Mouse (Mus musculus) lung, postnatal 4 days (tissue): ENCODE data around the gene Nop58.
"Not testable (repeated sequence)": the region's sequence is repeated elsewhere in the genome, so short reads cannot be mapped to it uniquely, and the experiment has no call there.

Experiments used
- DNase-seq, 2 experiments: peaks; one replicate each; pipeline ENCODE4 v3.0.0; 2021

The Nop58 gene

DNA sequence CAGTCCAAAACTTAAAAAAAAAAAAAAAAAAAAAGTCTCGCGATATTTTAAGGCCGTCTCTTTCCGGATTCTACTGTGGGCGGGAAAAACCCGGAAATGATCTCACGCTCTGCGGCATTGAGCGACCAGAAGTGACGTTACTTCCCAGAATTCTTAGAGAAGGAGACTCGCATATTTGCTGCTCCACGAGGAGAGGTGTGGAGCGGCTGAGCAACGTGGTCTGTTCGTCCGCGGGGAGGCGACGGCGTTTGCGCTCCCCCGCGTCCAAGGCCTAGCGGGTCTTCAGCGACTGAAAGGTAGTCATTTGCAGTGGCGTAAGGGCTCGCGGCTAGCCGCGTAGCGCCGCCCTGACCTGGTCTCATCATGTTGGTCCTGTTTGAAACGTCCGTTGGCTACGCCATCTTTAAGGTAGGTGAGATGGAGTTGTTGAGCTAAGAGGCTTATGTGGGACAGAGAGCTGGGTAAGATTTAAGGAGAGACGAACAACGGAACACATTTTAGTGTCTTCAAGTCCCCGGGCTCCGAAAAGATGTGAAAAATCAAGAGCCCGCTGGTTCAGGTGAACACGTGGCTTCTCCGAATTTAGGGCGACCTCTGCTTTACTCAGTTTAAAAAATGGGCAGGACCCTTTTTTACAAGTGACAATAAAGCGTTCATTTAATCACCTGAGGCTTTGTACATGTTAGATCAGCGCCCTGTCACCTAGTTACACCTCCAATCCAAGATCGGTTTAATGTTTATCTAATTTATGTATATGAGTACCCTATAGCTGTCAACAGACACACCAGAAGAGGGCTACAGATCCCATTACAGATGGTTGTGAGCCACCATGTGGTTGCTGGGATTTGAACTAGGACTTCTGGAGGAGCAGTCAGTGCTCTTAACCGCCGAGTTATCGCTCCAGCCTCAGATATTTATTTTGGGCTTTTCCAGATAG is at the start of gene Nop58:
TSS of gene Nop58 (plus strand) at position 153 of the 937 bp plus-strand sequence.
- DNase-seq: peak; percentile 90 to 92

DNA sequence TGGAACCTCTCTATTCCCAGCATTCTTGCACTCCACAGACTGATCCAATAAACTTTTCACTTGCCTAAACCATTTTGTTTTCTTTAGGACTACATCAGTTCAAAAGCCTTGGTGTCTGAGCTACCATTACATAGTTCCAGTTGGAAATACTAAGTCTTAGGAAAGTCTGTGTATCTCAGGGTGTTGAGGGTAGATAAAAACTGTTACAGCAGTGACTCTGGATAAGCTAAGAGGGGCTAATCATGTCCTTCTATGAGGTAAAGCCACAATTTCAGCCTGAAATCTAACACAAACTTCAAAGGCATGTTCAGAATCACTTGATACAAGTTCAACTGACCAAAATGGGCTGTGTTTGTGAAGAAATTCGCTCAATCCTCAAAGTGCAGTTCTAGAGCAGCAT is 48.4 kb upstream of the Nop58 start:
- DNase-seq: no peak

DNA sequence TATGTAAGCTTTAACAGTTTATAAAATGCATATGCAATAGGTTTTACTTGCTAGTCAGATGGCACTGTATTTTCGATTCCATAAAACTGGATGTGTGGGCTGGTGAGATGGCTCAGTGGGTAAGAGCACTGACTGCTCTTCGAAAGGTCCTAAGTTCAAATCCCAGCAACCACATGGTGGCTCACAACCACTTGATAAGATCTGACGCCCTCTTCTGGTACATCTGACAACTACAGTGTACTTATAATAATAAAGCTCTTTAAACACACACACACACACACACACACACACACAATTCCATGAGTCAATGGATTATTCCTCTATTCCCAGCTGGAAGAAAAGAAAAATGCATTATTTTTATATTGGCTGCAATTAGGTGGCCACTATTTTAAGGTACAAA is 46.4 kb upstream of the Nop58 start:
- DNase-seq: no peak

DNA sequence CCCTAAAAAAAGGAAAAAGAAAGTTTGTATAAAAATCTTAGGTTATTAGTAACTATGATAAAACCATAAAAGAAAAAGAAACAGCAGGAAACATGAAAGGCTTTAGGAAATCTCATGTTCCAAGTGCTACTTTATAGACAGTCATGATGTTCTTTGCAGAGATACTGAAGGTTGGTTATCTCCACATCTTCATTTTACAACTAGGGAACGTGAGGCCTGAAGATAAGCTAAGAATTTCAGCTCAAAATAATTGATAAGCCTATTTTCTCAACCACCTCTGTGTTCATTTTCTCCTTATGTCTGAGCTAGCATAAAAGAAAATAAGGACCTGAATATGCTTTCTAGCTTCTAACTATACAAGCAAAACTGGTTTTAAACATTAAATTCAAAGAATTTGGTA is 42.3 kb upstream of the Nop58 start:
- DNase-seq: no peak

DNA sequence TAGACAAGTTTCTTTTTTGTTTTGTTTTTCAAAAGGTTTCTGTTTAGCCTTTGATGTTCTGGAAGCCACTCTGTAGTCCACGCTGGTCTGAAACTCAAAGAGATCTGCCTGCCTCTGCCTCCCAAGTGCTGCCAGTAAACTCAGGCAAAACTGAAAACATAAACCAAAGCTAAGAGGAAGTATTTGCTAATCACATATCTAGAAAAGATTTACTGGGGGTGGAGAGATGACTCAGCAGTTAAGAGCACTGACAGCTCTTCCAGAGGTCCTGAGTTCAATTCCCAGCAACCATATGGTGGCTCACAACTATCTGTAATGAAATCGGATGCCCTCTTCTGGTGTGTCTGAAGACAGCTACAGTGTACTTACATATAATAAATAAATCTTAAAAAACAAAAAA is 38.3 kb upstream of the Nop58 start:
- DNase-seq: not testable (repeated sequence)

DNA sequence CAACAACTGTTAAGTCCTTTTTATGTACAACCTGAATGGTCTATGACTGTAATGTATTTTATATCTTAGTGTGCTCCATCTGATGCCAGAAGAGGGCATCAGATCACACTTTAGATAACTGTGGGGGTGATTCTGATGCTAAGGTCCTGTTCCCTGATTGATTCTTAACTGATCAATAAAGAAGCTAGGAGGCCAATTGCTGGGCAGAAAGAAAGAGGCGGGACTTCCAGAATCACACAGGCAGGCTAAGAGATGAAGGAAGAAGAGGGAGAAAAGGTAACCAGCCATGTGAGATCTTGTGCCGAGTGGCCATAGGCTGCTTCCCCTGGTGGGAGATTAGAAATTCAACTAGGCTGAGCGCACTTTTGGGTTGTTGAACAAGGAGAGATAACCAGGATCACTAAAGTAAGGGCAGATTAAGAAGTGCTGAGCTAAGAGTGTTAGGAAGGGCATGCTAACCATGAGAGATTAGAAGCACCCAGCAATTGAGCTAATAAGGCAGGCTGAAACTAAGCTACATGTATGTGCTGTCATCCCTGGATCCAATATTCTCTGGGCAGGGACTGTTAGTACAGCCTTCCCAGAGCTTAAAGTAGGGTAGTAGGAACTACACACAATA is 33.5 kb upstream of the Nop58 start:
- DNase-seq: no peak

DNA sequence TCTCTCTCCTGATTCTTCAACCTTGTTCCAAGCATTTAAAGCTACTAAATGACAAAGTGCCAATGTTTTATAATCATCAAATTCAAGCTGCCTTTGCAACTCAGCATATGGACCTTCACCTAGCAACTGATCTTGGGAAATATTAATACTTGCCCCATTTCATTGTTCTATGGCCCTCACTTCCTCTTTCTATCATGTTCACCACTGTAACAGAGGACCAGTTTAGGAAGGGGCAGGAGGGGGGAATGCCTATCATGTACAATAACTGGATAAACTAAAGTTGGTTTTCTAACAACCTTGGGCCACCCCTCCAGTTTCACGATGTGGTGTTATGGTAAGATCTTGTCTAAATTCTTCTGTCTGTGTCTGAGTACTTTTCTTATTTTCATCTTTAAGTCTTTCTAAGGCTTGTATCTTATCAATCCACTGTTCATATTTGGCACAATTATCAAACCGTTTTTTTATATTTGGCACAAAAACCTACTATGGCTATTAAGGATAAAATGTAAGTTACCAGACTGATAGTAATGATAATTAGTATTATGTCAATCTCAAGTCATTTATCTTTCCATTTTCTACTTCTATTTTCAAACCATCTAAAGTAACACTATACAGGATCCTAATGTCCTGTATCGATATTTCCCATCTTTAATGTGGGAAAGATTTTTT is 31.4 kb upstream of the Nop58 start:
- no peak for DNase-seq

DNA sequence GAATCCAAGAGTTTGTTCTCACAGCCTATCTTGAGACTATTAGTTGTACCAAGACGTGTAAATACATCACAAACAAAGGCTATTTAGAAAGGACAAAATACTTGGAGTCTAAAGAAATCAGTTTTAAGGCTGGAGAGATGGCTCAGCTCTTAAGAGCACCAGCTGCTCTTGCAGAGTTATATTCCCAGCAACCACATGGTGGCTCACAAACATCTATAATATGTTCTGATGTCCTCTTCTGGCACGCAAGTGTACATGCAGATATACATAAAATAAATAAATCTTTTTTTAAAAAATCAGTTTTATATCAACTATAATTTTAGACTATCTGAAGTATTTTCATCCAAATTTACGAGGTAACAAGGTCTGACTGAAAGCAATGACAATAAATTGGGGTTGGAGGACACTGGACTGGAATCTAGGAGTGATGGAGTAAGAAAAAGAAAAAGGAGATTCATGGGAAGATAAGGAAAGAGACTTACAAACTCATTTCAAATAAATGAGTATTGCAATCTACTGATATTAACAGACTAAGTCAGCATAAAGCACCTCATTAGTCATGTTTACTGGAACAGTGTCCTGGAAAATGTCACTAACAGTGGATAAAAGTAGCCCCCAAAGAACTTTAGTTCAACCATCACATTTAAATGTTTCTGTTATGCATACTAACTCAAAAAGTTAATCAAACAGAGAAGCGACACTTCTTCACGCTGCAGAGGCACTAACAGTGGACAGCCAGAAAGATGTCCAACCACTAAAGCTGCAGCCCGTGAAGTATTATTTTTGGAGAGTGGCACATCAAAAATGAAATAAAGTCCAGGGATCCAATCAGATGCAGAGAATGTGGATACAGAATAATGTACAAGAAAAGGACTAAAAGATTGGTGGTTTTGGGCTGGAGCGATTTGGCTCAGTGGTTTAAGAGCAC is 28.3 kb upstream of the Nop58 start:
- no peak for DNase-seq

DNA sequence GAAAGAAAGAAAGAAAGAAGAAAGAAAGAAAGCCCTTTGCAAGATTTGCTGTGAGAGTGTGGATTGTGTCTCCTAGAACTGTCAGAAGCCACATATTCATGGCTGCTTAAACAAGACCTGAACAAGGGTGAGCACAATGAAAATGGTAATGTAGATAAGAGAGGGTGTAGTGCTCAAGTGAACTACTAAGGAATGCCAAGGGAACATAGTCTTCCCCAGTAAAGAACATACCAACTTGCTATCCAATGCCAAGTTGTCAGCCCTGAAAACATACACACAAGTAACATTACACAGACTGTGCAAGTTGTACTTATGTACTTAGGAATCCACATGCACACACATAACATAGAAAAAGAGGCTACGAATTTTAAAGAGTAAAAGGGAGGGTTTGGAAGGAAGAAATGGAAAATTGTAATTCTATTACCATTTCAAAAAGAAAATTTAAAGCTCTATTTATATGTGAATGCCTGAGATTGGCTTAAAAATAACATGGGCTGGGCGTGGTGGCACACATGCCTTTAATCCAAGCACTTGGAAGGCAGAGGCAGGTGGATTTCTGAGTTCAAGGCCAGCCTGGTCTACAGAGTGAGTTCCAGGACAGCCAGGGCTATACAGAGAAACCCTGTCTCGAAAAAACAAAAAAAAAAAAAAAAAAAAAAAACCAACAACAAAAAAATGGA is 21.2 kb upstream of the Nop58 start:
- no peak for DNase-seq

DNA sequence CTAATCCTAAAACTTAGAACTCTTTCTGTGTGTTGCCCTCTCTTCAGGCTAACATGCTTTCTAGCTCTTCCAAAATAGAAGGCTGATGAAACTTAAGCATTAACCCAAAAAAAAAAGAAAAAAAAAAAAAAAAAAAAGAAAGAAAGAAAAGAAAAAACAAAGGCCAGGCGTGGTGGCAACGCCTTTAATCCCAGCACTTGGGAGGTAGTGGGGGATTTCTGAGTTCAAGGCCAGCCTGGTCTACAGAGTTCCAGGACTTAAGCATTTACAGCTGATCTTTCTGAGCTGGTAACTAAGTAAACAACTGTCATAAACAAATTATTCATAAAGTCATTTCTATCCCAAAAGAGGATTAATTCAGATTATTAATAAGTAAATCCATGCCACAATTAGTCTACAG is 15.9 kb upstream of the Nop58 start:
- no peak for DNase-seq

DNA sequence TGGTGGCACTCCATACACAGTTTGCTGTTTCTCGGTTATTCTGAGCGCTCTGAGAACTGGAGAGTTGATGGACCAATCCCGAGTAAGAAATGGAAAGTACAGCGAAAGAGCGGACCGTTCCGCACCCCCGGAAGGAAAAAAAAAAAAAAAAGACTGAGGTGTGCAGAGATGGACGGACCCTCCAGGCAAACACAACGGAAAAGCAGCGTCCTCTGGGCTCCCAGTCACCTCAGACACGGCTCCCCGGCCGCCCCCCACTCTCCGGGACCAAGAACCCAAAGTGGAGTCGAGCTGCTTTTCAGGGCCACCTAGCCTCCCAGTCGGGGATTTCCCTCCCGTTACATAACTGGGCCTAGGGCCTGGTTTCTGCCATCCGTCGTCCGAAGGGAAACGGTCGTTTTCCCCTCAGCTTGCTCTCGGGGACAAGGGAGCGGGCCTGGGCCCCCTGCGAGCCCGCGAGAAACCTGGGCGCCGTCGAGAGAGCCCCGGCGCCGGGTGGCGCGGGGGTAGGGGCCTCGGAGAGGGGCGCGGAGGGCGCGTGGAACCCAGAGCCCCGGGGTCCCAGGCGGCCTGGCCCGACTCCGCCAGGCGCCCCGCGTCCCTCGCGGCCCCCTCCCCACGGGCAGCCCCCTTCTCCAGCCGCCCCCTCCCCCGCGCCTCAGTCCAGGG is 14.7 kb upstream of the Nop58 start:
- DNase-seq: peak; percentile 48

DNA sequence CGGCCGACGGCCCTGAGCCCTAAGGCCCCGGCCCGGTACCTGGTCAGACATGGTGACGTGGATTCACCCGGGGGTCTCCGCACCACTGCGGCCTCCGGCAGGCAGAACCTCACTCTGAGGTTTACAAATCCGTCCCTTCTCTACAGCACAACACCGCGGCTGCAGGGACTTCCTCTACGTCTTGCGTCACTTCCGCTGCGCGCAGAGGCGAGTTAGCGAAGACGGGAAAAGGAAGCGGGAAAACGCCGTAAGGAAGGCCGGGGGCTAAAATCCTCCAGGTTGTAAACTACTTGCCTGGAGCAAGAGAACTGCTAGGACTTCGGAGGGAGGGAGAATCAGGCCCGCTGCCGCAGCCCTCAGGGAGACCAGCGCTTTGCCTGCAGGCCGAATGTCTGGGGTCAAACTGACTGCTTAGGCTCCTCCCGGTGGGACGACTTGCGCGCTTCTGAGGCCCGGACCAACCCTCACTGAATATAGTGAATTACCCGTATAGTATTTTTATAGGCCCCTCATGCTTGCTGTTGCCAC is 14.1 kb upstream of the Nop58 start, which contains the start of gene Sumo1:
TSS of gene Sumo1 (minus strand) at position 194 of the 528 bp plus-strand sequence.
- DNase-seq: peak; percentile 90 to 91

DNA sequence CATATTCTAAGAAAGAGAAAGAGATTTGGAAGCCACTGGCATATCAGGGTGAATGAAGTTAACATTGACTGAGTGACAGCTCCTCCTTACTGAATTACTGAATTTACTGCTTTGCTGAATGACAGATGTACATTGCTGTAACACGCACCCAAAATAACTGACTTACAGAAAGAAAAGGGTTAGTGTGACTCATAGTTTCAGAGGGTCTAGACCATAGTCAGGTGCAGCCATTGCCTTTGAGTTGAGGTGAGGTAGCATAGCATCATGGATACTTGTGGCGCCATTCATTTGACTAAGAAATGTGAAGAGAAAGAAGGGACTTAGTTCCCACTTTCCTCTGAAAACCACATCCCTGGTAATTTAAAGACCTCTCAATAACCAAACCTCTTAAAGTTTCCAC is 11.1 kb upstream of the Nop58 start:
- DNase-seq: no peak

DNA sequence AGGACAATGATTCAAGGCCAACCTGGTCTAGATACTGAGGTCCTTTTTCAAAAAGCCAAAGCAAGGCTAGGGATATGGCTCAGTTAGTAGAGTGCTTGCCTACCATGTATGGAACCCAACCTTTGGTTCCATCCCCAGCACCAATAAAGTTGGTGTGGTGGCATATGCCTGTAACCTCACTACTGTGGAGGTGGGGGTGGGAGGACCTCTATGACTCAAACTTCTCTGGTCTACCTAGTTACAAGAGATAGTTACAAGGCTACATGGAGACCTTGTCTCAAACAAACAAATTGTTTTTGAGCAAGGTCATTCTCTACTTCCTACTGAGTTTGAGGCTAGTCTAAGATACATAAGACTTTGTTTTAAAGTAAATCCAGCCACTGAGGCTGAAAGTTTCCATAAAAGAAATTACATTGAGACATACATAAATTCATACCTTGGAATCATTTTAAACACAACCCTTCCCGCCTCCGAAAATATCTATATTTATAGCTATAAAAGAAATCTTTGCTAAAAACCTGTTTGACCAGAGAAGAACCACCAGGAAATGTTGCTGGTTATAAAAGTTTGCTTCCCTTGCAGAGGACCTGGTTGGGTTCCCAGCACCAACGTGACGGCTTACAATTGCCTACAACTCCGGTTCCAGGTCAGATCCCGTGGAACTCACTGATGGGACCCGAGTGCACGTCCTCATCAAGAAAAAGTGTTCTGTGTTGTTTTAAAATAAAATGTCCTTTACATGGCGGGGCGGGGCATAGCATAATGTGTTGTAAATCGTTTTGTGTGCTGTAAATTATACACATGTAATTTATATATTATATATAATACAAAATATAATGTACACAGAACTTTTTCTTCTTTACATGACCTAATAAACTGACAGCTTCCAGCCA is 599 bp upstream of the Nop58 start:
- DNase-seq: peak; percentile 28 to 47

DNA sequence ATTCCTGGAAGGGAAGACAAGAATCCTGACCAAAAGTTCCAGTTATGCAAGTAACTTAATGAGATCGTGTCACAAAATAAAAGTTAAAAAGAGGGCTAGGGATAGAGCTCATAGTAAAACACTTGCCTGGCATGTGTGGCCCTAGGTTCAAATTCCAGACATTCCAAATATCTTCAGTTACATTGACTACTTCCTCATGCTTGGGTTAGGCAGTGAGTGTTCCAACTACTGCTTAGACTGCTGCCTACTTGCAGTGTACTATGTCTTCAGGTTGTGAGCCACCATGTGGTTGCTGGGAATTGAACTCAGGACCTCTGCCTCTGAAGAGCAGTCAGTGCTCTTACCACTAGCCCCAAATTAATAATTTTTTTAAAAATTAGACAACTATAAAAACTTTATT is 2.7 kb downstream of the Nop58 start:
- DNase-seq: no peak

DNA sequence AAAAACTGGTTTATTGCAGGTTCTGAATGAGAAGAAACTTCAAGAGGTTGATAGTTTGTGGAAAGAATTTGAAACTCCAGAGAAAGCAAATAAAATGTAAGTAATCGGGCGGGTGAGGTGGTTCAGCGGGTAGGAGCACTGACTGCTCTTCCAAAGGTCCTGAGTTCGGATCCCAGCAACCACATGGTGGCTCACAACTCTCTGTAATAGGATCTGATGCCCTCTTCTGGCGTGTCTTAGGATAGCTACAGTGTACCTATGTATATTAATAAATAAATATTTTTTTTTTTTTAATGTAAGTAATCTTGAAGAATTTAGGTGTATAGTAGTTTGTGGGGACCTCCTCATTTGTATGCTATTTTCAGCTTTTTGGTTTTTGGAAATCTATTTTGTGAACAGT is 5.7 kb downstream of the Nop58 start:
- DNase-seq: no peak

DNA sequence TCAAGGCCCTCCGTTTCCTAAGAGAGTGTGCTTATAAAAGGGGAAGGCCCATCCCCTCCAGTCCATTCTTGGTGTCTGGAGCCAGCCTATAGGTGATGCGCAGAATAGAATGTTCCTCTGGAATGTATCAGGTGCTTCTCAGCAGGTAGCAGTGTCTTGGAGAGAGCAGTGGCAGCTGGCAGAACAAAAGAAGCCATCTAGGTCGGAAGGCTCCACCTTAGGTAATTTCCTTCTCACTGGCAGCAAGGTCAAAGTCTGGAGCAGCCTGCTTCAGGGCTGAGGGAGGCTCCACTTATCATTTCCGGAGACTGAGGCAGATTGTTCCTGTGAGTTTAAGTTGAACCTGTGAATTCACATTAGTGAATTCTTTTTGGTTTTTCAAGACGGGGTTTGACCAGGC is 13.0 kb downstream of the Nop58 start:
- DNase-seq: no peak

DNA sequence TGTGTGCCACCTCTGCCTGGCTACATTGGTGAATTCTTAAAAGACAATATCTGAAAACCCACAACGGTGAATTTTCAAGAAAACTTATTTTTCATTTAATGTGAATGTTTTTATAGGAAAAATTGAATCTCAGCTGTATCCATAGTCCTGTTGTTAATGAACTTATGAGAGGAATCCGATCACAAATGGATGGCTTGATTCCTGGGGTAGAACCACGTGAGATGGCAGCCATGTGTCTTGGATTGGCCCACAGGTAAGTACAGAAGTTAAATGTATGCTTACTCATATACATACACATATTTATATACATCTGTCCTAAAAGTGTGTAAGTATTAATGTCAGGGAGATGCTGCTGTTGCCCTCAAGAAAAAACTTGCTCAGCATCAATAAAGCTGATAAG is 13.4 kb downstream of the Nop58 start:
- no peak for DNase-seq

DNA sequence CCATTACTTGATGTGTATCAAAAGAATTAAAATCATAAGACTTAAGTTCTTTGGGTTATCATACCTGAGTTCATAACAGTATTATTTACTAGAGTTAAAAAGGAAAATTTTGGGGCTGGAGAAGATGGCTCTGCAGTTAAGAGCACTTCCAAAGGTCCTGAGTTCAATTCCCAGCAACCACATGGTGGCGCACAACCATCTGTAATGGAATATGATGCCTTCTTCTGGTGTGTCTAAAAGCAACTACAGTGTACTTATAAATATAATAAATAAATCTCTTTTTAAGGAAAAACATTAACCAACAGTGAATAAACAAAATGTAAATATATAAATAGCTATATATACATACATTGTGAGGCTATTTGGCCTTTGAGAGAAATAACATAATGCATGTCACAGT is 17.0 kb downstream of the Nop58 start:
- DNase-seq: peak in 1 of 2 experiments; percentile 28

DNA sequence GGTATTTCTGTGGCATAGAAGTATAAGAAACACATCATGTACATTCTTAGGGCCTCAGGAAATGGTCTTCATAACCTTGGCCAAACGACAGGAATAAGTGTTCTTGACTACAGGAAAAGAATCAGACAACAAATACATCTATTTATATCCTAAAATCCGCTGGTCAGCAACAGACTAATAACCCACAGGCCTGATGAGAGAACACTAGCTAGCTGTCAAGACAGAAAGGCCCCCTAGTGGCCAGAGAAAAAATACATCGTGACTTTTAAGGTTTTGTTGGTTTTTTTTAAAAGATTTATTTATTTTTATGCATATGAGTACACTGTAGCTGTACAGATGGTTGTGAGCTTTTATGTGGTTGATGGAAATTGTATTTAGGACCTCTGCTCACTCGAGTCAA is 35.1 kb downstream of the Nop58 start:
- peak in 1 of 2 experiments; percentile 30 for DNase-seq
